Mouse (Mus musculus) cerebellum, adult 2 months (tissue): ENCODE measurements around the gene Mmgt2.

Experiments
- CTCF ChIP-seq: fragments of 200-500 bp; IDR thresholded peaks from 2 replicates; pipeline ENCODE4 v1.5.1; 2011; ENCODE audit warnings: low read depth, mild to moderate bottlenecking, control low read depth, low read length, moderate library complexity, borderline replicate concordance; ENCODE audit not compliant: insufficient read depth
- POLR2A ChIP-seq: fragments of 200-500 bp; IDR thresholded peaks from 2 replicates; pipeline ENCODE4 v1.6.1; 2011; ENCODE audit warnings: low read length, control low read depth, borderline replicate concordance; ENCODE audit not compliant: insufficient read depth

DNA sequence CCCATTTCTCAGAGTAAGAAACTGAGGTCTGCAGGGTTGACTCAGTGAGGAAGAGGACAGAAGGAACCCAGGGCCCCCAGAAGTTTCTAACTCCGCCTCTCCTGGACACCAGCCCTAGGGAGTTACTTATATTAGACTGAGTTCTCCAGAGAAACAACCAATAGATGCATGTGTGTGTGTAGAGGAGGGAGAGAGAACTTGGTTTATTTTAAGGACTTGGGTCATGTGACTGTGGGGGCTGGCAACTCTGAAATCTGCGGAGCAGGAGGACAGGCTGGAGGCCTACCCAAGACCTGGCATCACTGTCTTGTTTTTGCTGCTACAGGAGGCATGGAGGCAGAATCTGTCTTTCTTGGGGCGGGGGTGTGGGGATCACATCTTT is 11.6 kb upstream of the Mmgt2 start:
- TF ChIP-seq CTCF = no peak
- TF ChIP-seq POLR2A = no peak
